Mouse (Mus musculus) cerebellum, adult 9-11 months (tissue): Measurements from ENCODE around the gene Ect2.

Experiments used
- DNase-seq: peaks from one replicate; pipeline ENCODE4 v3.0.0; 2022

The Ect2 gene

DNA sequence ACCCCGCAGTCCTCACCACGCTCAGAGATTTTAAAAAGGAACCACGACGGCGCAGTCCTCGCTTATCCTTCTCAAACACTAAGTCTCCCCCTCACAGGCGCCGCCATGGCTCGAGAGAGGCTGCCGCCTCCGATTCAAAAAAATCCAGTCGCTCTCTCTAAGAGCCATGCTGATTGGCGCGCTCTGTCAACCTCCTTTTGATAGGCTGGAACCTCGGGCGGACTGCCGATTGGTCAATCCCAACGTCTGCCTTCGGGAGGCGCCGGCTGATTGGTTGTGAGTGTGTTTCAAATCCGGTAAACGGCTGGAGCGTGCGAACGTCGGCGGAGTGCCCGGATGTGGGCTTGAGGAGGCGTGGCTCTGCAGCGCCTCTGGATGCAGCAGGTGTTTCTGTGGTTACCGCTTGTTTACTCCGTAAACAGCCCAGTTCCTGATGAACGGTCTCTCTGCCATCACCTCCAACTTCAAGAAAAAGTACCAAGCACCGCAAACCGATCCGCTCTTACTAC is at the start of gene Ect2:
TSS of gene Ect2 (minus strand) at position 178 of the 509 bp plus-strand sequence.
- peak; percentile 98 for DNase-seq

DNA sequence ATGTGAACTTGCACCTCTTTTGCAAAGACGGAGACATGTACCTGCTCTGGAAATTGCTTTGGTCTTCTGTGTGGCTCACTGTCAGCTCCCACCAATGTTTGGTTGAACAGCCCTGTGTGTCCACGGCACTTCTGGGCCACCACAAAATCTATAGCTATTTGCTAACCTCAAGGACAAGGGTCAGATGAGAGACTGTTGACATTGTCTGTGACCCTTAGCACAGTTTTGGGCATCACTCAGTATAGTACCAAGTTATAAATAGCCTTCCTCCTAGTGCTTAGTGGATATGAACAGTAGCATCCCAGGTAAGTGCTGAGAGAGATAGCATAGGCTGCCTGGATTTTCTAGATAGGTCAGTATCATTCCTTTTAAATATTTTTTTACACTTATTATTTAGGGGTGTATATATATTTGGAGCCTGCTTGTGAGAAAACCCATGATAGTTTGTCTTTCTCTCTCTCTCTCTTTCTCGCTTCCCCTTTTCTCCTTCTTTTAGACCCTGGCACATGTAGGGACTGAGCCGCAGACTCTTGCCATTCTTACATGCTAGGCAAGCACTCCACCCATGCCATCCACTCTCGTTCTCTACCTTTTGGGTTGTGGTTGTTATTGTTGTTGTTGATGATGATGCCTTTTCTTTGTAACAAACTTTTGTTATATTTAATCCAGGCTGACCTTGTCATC is 48.2 kb upstream of the Ect2 start:
- no peak for DNase-seq

DNA sequence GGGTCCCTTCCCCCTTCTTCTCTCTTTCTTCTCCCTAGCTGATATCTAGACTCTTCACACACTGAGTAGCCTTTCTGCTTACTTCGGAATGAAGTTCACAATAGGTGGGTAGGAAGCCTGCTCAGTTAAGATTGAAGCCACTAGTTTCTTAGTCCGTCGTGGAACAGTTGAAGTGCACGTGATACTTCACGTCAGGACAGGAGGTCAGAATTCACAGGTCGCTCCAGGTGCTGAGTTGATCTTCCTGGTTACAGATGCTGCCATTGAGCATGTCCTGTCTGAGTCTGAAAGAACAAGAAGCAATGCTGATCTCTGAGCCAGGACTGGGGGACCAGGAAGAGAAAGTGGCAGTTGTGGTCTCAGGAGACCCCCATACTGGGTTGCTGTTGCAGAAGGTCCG is 45.4 kb upstream of the Ect2 start:
- no peak for DNase-seq

DNA sequence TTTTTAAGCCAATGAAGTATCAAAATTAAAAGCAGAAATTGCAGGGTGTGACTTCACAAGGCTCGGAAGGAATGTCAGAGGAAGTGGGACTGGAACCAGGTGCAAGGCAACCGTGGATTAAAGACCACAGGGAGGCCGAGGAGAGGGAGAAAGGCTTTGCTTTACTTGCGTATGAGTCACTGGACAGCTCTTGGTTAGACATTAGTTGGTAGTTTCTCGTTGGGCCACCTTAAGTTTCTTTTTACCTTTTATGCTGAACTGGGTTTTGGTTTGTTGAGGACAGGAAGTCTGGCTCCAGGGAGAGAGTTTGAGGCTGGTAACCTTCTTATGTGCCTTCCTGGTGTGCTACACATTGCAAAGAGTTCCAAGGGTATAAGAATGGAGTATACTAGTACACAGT is 44.1 kb upstream of the Ect2 start:
- no peak for DNase-seq

DNA sequence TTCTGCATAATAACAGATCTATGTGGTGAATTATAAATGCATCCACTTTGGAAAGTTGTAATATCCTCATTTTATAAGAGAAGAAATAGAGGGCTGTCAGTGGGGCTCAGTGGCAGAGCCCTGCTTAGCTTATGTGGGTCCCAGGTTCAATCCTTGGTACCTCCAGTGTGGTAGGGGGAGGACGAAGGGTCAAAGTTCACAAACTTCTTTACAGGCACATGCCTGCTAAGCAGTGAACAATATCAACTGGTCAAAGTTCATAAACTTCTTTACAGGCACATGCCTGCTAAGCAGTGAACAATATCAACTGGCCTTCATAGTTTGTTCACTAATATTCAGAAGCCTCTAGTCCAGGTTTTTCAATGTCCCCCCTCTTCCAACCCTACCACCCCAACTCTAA is 42.9 kb upstream of the Ect2 start:
- no peak for DNase-seq

DNA sequence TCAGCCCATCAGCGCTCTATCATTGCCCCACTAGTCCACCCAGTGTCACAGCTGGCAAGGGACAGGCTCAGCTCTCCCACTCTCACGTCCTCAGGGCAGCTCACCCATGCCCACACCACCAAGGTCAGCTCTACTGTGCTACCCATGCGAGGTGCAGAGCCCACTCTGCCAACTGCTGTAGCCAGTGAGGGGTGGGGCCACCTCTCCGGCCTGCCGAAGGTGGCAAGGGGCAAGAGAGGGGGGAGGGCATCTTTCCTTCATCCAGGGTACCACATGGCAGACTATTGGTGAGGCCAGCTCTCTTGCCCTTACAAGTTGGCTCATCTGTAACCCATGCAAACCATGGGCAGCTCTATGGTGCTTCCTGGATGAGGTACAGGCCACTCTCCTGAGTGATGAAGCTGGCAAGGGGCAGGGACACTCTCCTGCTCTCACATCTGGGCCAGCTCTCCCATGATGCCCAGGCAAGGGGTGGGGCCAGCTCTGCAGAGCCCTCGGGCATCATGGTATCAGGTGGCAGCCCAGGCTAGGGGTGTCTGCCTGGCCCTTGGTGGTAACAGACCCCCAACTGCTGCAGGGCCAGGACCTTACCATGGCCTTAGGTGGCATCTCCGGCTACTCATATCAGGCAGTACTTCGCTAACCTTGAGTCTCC is 42.0 kb upstream of the Ect2 start:
- no peak for DNase-seq

DNA sequence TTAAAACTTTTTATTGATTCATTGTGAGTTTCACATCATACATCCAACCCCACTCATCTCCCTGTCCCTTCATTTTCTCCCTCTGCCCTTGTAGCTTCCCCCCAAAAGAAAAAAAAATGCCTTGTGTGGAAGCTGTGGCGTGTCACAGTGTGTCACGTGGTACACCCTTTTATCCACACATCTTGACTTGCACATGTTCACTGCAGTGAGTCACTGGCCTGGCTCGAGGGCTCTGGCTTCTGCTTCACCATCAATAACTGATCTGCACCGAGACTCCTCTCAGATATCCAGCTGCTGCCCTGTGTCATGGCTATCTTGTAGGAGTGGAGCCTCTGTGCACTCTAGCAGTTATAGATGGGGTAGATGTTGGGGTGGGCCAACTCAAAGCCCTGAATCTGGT is 41.5 kb upstream of the Ect2 start:
- DNase-seq, result no peak

DNA sequence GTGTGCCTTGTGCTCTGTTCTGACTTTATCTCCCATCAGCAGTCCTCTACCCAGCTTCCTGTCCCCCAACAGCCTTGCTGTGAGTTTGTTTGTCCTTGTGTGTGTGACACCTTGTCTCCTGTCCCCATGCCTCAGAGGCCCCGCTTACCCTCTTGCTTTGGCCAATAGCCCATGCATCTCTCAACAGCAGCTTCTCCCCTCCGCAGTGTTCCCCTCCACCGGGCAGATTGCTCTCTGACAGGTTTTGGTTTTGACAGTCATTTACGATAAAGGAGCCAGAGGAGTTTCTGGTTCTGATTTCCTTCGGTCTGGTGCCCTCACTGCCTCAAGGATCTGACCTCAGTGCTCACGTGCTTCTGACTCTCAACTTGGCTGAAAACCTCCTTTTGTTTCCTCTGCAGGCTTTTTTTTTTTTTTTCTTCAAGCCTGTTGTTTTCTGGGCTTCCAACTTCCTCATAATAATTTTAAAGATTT is 40.2 kb upstream of the Ect2 start:
- no peak for DNase-seq

DNA sequence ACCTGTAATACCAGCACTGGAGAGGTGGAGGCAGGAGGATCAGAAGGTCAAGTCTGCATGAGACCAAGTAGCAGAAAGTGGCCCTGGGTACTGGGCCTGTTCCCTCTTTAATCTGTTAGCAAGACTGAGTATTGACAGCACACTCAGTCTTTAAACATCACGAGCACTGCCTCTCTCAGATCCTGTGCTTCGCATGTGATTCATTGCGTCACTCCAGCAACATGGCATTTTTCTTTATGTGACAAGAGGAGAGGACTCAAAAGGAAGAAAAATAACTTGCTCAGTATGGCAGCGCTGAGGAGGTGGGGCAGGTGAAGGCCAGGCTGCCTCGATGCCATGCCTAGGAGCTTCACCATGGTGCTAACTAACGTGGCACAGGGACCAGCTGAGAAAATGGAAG is 38.2 kb upstream of the Ect2 start:
- no peak for DNase-seq

DNA sequence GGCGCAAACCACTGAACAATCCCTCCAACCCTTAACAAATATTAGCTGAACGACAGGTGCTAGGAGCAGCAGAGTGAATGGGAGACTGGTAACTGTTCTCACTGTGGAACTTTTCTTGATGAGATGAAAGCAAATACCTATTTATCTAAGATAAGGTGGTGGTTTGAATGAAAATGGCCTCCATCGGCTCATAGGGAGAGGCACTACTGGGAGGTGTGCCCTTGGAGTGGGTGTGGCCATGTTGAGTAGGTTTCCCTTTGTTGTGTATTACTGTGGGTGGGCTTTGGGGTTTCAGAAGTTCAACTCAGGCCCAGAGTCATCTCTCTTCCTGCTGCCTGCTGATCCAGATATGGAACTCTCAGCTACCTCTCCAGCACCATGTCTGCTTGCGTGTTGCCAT is 37.2 kb upstream of the Ect2 start:
- no peak for DNase-seq

DNA sequence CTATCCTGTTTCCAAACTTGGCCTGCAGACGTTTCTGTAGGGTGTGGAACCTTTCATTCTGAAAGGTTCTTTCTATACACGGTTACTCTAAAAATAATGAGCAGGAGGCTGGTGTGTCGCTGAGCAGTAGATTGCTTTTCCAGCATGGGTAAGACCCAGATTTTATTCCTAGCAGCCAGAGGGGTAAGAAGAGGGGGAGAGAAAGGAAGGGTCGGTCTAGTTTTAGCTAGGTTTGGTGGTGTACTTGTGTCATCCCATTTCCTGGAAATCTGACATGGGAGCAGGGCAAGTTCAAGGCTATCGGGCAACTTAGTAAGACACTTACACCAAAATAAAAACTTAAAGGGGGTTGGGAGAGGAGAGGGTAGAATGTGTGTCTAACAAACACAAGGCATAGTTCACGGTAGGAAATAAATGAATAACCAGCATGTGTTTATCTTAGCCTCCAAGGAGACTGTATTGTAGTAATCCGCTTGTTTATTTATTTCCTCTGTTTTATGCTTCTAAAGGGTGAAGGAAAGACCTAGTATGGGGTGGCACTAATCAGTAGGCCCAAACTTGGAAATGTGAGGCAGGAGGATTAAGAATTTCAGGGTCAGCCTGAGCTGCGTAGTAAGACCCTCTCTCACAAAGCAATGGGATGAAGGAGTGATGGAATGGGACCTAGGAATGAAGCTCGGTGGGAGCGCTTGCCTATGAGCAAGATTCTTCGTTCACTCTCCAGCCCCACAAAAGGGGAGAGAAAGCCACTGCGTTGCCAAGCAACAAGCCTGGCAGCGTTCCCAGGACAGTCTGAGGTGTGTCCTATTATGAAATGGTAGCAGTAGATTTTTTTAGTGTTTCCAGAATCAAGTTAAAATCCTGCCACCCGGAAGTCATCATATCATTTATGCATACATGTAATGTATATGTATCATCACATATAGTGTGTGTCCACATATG is 35.9 kb upstream of the Ect2 start:
- peak; percentile 48 for DNase-seq

DNA sequence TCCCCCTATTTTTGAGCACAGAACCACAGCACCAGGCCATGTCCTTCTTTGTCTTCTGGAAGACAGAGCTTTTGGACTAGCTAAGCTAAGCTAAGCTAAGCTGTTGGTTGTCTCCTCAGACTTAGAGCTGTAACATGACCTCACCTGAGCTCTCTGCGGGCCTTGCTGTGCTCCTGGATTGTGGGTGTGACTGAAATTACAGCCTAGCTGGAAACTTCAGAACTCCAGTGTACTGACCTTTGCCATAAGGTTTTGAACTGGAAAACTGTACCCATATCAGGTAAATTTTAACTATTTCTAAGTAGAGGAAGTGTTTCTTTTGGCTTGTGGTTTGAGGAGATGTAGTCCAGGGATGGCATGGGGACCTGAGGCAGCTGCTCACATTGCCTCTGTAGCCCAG is 34.7 kb upstream of the Ect2 start:
- no peak for DNase-seq

DNA sequence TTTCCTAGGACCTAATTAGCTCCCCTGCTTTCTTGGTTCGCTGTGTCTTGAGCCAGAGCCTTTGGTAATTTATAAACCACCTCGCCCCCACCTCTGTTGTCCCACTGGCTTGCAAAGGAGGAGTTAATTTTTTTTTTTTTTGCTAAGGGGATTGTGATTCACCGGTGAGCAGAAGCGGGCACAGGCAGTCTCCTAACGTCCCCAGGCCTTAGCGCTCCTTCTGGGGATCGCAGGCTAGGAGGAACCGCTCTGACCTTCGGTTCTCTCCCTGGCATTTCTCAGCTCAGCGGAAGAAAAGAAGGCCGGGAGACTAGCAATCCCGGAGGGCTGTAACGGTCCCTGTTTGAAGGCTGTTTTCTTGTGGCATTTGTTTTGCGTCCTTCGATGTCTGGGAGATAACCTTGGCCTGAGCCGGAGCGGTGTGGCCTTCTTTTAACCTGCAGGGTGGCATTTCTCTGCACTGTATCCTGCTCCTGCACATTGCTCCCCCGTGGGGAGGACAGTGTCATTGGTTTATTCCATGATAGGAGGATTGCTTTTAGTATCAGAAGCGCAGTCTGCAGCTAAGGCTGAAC is 30.0 kb upstream of the Ect2 start:
- DNase-seq, result peak; percentile 71

DNA sequence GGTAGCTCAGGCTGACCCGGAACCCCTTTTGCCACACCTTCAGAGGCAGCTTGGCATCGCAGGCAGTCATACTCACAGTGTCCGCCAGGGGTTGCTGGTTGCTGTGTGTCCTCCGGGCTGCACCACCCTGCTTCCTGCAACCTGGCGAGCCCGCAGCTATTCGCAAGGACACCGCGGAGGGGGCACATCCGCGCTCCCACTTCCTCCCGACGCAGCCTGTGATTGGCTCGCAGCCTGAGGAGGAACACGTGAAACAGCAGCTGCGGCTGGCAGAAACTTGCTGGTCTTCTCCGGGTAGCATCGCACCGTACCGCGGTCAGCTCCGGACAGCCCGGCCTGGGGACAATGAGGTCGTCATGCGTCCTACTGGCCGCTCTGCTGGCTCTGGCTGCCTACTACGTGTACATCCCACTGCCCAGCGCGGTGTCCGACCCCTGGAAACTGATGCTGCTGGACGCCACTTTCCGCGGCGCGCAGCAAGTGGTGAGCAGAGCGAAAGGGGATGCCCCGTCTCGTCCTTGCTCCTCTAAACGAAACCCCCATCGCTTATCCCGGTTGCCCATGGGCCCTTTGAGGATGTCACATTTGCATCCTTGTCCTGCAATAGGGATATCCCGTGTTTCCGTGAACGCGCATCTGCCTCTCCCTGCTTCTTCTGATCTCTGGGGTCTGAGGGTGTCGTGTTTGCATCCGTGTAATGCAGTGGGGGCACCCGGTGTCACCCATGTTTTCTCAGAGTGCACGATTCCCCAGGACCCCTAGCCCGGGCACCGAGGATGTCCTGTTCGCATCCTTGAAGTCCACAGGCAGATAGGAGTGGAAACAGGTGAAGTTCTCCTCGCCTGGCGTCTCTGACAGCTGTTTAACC is 29.3 kb upstream of the Ect2 start, which contains the start of gene Nceh1:
TSS of gene Nceh1 (plus strand) at position 233 of the 868 bp plus-strand sequence.
- peak; percentile 96 for DNase-seq

DNA sequence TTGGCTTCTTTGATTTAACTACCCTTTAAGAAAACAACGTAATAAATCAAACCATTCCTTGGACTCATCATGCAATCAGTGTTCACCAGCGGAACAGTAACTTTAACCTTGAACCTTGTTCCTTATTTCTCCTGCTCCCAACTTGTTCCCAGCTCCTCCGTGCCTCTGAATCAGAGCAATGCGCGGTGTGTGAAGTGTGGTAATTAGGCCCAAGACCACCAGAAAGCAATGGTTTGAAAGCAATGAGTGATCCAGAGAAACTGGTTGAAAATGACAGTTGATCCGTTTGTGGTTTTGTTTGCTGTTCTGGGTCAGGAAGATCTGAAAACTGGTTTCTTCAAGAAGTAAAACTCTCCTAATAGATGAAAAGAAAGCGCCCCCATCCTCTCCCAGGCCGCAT is 26.0 kb upstream of the Ect2 start:
- no peak for DNase-seq

DNA sequence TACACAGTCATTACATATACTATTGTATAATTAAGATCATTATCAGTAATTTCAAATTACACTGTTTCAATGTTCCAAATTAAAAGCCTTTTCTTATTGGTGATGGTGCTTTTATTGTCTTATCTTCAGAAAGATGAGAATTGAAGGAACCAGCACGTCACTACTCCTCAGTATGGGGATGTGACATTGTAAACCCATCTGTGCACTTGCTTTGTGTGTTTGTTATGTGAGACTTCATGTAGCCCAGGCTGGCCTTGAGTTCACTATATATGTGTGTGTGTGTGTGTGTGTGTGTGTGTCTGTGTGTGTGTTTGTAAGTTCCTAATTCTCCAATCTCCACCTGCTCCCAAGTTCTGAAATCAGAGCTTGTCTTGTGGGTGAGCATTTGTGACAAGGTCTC is 16.6 kb upstream of the Ect2 start:
- no peak for DNase-seq

DNA sequence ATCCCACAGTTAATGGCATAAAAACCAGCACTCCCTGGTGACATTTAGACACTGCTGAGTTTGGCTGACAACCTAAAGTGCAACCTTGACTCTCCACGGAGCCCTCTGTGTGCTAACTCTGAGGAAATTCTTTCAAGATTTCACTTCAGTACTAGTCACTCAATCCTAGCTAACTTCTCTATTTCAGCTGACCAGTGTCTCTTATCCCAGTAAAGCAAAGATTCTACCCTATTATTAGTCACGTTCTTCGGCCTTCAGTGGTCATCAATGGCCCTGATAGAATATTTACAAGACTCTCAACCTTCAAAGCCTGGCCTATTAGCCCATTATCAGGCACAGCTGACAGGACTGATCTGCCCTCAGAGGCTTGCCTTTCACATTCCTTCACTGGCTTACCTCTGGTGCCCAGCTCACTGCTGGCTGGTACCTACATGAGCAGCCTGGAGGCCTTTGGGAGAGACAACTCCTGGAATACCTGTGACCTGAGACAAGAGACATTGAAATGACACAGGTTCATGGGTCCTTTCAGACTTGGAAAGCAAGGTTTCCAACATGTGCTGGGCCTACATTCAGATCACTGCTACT is 11.9 kb upstream of the Ect2 start:
- DNase-seq, result no peak

DNA sequence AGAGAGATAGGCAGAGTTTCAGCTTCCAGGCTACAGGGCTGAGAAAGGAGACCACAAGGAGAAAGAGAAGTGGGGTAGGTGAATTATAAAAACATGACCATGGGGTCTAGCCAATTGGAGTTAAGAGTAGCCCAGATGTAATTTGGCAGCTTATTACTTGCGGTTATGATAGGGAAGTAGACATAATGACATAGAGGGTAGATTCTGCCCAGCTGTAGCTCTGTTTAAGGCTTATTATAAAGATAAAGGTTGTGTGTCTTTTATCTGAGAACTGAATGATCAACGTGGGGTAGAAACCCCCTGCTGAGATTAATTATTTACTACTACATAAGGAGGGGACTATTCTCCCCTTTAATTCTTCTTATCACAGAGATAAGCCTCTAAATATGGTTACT is 8.7 kb upstream of the Ect2 start:
- DNase-seq, result no peak

DNA sequence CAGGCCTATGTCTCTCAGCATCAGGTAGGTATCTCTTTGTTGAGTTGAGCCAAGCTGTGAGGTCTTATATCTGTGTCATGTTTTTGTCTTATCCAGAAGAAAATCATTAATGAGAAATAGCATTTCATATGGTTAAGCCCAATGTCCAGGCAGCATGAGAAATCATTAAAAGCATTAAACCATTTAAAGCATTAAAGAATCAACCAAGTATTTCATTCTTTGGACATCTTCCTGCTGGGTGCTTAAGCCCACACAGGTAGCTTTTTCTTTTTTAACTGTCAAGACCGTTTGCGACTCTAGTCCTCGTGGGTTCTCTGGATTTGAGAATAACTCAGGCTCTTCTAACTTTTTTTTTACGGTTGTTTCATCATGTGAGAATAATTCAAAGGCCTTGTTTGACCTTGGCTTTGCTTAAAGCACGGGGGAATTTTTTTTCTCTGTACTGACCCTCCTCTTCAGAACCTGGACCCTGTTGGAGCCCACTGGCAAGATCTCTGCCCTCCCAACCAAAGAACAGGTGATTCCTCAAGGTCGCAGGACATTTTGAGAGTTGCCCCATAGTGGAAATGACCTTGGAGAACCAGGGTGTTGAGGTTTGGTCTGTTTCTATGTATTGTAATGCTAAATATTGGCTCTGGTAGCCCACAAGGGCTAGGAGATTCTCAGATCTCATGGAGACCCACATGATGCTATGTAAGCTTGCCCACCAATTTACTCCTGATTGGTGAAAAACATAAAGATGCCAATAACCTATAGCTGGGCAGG is 8.1 kb upstream of the Ect2 start:
- DNase-seq, result no peak

DNA sequence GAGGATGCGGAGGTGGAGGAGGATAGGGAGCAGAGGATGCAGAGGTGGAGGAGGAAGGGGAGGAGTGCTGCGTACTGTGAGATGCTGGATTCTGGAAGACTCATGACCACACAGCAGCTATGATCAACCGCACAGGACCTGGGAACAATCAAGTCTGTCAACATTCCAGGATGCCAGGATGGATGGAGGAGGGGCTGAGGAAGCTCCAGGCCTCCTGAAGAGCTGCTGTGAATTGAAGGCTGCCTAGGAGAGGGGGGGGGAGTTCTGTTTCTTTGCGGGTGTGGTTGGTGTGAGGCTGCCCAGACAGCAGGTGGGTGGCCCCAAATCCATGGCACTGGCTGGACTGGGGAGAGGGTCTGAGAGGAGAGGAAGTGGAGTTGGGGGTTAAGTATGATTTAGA is 5.2 kb upstream of the Ect2 start:
- no peak for DNase-seq

DNA sequence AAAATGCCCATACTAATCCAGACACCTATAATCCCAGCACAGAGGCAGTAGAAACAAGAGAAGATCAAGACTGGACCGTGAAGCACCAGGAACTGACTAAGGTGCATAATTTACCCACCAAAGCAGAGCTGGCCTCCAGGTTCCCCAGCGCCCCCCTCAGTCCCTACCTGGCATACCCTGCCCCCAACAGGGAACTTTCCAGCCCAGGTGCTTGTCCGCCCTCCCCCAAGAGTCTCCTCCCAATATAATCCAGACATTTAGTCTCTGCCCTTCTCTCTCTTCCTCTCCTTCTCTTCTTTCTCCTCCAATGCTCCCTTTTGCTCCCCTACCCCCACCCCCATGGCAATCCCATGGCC is 2.9 kb upstream of the Ect2 start:
- no peak for DNase-seq
